Mouse (Mus musculus) cerebellum, adult 2 months (tissue): ENCODE measurements around the gene Aldh6a1. TPM values are rescaled to one million over a fixed set of nuclear protein-coding genes. Genes with fewer than 3 reads are reported as not detected.

Experiments used
- DNase-seq, 2 experiments: peaks; one replicate each; pipeline ENCODE4 v3.0.0; 2021
- H3K27ac ChIP-seq: fragments of 200-500 bp; 2 replicates; pipeline ENCODE4 v1.5.1; 2012; ENCODE audit warnings: low read length, control low read depth, inconsistent platforms; ENCODE audit not compliant: insufficient read depth
- H3K27me3 ChIP-seq: fragments of 200-500 bp; 2 replicates; pipeline ENCODE4 v1.6.1; 2012; ENCODE audit warnings: inconsistent platforms, mild to moderate bottlenecking, low read length, moderate library complexity; ENCODE audit not compliant: control insufficient read depth, insufficient read depth
- H3K4me1 ChIP-seq: fragments of 200-500 bp; 2 replicates; pipeline ENCODE4 v1.6.1; 2011; ENCODE audit warnings: low read length; ENCODE audit not compliant: control insufficient read depth, insufficient read depth
- H3K4me3 ChIP-seq: fragments of 200-500 bp; replicated peaks from 2 replicates; pipeline ENCODE3; 2011; ENCODE audit warnings: mild to moderate bottlenecking, low read depth, low read length, control low read depth; ENCODE audit not compliant: insufficient read depth
- CTCF ChIP-seq: fragments of 200-500 bp; IDR thresholded peaks from 2 replicates; pipeline ENCODE4 v1.5.1; 2011; ENCODE audit warnings: low read depth, mild to moderate bottlenecking, control low read depth, low read length, moderate library complexity, borderline replicate concordance; ENCODE audit not compliant: insufficient read depth
- POLR2A ChIP-seq: fragments of 200-500 bp; IDR thresholded peaks from 2 replicates; pipeline ENCODE4 v1.6.1; 2011; ENCODE audit warnings: low read length, control low read depth, borderline replicate concordance; ENCODE audit not compliant: insufficient read depth
- WGBS: fragments of 180-500 bp; shearing (Covaris S2); methylation state at CpG from one replicate; pipeline ENCODE4 v1.1.7; 2018; 5-methylcytosine and 5-hydroxymethylcytosine counted together
- polyA plus RNA-seq: library from polyadenylated mRNA; depleted of rRNA; stranded (reverse); fragments of >200 nt; gene quantifications from 2 replicates; pipeline ENCODE4 v1.2.3, GENCODE M21; 2012

Aldh6a1 gene
- polyA plus RNA-seq, 1 experiment: 39.4 TPM

DNA sequence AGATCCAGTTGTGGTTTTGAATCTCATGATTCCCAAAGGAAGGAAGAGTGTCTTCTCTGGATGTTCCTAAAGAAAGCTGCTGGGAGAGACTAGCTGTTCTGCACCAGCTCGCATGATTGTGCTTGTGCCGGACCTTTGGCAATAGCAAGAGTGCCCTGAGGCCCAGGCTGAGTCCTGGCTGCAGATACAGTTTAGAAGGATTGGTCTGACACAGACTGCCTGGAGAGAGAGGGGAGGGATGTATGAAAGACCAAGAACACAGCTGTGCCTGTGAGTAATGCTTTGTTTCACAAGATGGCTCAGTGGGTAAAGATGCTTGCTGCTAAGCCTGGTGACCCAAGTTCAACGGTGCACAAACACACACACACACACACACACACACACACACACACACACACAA lies 12.1 kb upstream of the Aldh6a1 start:
- TF ChIP-seq CTCF: no peak
- TF ChIP-seq POLR2A: no peak
- no peak overlapping the region for H3K4me3 ChIP-seq
- no peak for DNase-seq
- no peaks in the 10 kb centered on the region for H3K4me1 ChIP-seq
- H3K27ac ChIP-seq: no peak overlapping the region
- H3K27me3 ChIP-seq: no peaks in the 10 kb centered on the region
- 75% methylated on average over 3 of the region's 3 CpGs for WGBS

DNA sequence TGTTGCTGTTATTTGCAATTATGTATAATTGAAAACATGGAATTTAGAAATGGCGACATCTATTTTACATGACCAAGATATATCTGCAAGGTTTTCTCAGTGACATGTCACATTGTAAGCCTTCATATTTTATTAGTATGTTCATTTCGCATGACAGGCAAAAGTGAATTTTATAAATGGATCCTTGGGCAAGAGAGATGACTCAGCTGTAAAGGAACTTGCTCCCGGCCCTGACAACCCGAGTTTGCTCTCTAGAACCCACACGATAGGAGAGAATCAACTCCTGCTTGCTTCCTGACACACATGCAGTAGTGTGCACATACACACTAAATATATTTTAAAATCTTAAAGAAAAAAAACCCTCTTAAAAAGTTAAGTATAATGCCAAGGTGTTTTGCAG lies 10.6 kb upstream of the Aldh6a1 start:
- no peak for DNase-seq
- TF ChIP-seq CTCF (no peak), POLR2A (no peak)
- H3K4me3 ChIP-seq: no peak overlapping the region
- no peak overlapping the region for H3K27ac ChIP-seq
- H3K4me1 ChIP-seq: no peaks in the 10 kb centered on the region
- WGBS: 94% methylated on average over 5 of the region's 5 CpGs
- no peaks in the 10 kb centered on the region for H3K27me3 ChIP-seq

DNA sequence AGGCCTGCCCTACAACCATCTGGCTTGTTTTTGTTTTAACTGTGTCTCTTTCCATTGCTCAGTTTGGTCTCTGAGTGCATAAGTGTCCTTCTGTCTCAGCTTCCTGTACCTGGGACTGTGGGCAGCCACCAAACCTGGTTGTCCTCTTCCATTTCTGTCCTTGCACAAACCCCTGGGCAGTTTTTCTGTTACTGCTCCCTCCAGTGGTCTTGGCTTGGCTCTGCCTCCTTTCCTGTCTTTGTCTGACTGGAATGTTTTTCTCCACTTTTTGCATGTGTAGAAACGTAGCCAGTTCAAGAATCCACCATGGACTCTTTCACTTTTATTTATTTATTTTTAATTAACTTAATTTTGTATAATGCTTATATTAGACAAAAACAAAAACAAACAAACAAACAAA lies 9.0 kb upstream of the Aldh6a1 start:
- DNase-seq: no peak
- no peaks in the 10 kb centered on the region for H3K27me3 ChIP-seq
- no peak for TF ChIP-seq POLR2A
- TF ChIP-seq CTCF: no peak
- no peak overlapping the region for H3K4me3 ChIP-seq
- no peaks in the 10 kb centered on the region for H3K4me1 ChIP-seq
- H3K27ac ChIP-seq: no peak overlapping the region
- WGBS: 64% methylated on average over 1 of the region's 1 CpGs

DNA sequence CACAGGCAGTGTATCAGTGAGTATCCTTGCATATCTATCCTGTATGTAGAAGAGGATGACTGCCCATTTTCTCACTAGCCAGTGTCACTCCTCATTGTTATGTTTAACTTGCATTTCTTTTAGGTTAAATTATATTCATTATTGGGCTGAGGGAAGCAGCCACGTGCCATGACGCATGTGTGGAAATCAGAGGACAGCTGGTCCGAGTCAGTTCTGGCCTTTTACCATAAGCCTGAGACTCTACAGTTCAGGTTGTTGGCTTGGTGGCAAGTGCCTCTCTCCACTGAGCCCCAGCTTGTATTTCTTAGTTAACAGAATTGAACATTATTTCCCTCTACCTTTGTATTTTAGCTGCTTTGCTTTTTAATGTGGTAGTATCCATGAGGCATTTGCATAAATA lies 6.1 kb upstream of the Aldh6a1 start:
- DNase-seq: peak in 1 of 2 experiments; percentile 52
- TF ChIP-seq POLR2A (no peak), CTCF (no peak)

DNA sequence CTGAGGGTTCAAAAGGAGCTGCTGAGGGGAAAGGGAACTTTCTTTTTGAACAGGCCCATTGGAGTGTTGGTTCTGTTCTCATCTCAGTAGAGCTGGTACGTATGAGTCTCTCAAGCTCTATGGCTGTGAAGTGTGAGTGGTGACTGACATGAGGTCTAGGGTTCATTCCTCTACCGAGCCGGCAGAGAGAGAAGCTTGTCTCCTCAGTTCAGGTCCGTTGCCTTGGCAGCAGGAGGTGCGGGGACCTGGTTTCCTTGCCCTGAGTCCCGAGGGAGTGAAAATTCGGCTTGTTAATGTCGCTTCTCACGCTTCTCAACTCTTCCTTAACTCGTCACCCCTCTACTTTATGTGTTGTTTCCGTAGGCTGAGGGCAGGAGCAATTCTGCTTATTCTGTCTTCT lies 997 bp upstream of the Aldh6a1 start:
- Histone ChIP-seq H3K27ac (no peak overlapping the region; the same call in 1 of the 2 replicates), H3K4me1 (no peaks in the 10 kb centered on the region), H3K27me3 (no peaks in the 10 kb centered on the region), H3K4me3 (peak overlapping the region; percentile 60)
- no peak for DNase-seq
- WGBS: under 1% methylated on average over 11 of the region's 11 CpGs
- TF ChIP-seq CTCF (no peak), POLR2A (no peak)

More for the DNA sequence above, 6.1 kb upstream of the Aldh6a1 start:
- WGBS: 16% methylated on average over 3 of the region's 3 CpGs
- Histone ChIP-seq H3K27me3 (no peaks in the 10 kb centered on the region), H3K4me3 (no peak overlapping the region), H3K4me1 (no peaks in the 10 kb centered on the region), H3K27ac (no peak overlapping the region)

DNA sequence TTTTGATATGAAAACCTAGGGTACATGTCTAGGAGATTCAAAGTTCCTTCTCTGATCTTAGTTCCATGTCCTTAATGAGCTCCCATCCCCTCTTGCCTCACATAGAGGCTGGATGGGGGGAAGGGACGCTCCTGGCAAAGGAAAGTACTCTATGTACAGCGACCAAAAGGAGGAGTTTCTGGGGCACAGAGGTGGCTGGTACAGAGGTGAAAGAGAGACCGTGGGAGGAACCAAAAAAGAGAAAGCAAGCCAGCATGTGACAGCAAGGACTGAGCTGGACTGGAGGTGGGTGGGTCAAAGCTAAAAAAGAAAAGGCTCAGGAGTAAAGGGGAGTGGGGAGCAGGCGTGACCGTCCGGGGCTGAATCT lies 470 bp downstream of the Aldh6a1 start:
- no peak for DNase-seq
- peak overlapping the region; percentile 77 for H3K4me3 ChIP-seq
- TF ChIP-seq CTCF (no peak), POLR2A (no peak)
- no peaks in the 10 kb centered on the region for H3K27me3 ChIP-seq
- 0 out of 2 replicates have a peak overlapping the region, but pooled peaks have one; percentile 1 for H3K27ac ChIP-seq
- 0% methylated on average over 6 of the region's 6 CpGs for WGBS
- no peaks in the 10 kb centered on the region for H3K4me1 ChIP-seq

DNA sequence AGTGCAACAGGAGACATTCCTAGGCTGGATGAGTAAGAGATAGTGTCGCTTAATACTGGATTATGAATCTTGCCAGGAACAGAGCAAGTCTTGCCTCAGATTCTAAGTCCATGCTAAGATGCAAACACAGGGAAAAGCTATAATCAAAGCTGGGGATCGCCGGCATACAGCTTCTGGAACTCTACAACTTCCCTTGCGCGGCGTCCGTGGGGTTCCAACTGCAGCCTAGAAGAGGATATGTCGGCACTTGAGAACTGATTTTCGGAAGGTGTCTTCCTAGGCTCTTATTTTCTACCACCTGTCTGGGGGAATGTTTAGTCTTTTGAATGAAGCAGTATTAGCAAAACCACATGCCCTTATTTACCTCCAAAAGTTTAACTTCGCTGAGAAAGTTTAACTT lies 917 bp downstream of the Aldh6a1 start:
- Histone ChIP-seq H3K4me3 (no peak overlapping the region), H3K4me1 (no peaks in the 10 kb centered on the region), H3K27ac (no peak overlapping the region), H3K27me3 (no peaks in the 10 kb centered on the region)
- TF ChIP-seq CTCF (no peak), POLR2A (no peak)
- 52% methylated on average over 10 of the region's 10 CpGs for WGBS
- DNase-seq: peak in 1 of 2 experiments; percentile 13

DNA sequence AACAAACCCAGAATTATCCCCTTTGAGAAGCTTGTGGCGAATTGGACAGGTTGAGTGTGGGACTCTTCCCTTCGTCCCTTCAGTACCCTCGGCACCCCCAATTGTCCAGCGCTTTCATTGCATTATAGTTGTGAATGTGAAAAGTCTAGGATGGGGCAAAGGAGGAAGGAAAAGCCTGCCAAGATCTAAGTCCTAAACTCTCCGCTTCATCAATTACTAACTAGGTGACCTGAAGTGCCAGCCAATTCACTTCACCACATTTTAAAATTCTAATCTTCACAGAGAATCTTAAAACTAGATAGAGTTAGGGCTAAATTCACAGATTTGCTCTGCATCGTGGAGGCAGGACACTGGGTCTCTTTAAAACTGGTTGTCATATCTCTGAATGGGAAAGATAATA lies 2.6 kb downstream of the Aldh6a1 start:
- Histone ChIP-seq H3K4me1 (no peaks in the 10 kb centered on the region), H3K27ac (no peak overlapping the region), H3K27me3 (no peaks in the 10 kb centered on the region), H3K4me3 (no peak overlapping the region)
- TF ChIP-seq CTCF (no peak), POLR2A (no peak)
- 89% methylated on average over 6 of the region's 6 CpGs for WGBS
- DNase-seq: no peak
